Mouse (Mus musculus): ENCODE measurements around the gene Tns3. TPM values are rescaled to one million over a fixed set of nuclear protein-coding genes. Genes with fewer than 3 reads are reported as not detected.

The Tns3 gene
- total RNA-seq, 1 experiment from 2014 or later: 14.9 TPM

- ATAC-seq (replicated peaks in 1 of 2; ENCODE audit: insufficient read depth in 1 of 2, low FRiP score in 2 of 2, low TSS enrichment in 1 of 2, low read depth in 1 of 2, poor library complexity in 2 of 2, severe bottlenecking in 2 of 2): no peak
These were observed 22.2 kb upstream of the Tns3 start for GRCm38 (mm10) chr11:8686501-8686900.

DNA sequence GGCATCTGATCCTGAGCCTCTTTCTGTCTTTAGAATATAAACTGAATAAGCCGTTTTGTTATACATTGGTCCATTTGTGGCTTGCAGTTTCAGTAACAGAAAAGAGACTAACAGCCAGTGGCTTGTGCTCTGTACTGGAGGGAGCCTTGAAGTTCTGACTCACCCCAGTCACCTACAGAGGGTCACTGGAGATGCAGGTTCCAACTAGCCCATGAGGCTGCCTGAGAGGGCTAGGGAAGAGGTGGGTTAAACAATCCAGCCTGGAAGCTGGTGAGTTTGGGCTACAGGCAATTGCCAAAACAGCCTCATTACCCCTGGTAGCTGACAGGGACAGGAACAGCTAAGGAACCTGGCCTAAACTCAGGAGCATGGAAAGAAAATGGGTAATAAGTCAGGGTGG is 21.7 kb upstream of the Tns3 start:
- ATAC-seq (replicated peaks in 1 of 2; ENCODE audit: insufficient read depth in 1 of 2, low FRiP score in 2 of 2, low TSS enrichment in 1 of 2, low read depth in 1 of 2, poor library complexity in 2 of 2, severe bottlenecking in 2 of 2): no peak

DNA sequence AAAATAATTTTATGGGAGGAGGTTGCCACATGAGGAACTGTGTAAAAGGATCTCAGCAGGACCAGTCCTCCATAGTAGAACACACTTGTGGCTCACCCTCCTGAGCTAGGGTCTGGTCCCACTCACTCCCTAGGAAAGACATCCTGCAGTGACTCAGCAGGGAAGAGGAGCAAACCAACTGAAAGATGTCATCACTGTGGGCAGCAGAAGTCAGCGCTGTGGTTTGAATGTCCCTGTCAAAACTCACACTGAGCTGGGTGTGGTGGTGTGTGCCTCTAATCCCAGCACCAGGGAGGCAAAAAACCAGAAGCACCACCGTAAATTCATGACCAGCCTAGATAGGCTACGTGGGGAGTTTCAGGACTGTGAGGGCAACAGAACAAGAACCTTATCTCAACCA is 20.9 kb upstream of the Tns3 start:
- ATAC-seq (replicated peaks in 1 of 2; ENCODE audit: insufficient read depth in 1 of 2, low FRiP score in 2 of 2, low TSS enrichment in 1 of 2, low read depth in 1 of 2, poor library complexity in 2 of 2, severe bottlenecking in 2 of 2): peak; percentile 6 to 8; a peak in 1 of 4 replicates

- ATAC-seq (replicated peaks in 1 of 2; ENCODE audit: insufficient read depth in 1 of 2, low FRiP score in 2 of 2, low TSS enrichment in 1 of 2, low read depth in 1 of 2, poor library complexity in 2 of 2, severe bottlenecking in 2 of 2): peak in 1 of 2 experiments; percentile 23; a peak in 1 of 4 replicates
These were observed 19.9 kb upstream of the Tns3 start for GRCm38 (mm10) chr11:8684262-8684661.

- no peak for ATAC-seq (replicated peaks in 1 of 2; ENCODE audit: insufficient read depth in 1 of 2, low FRiP score in 2 of 2, low TSS enrichment in 1 of 2, low read depth in 1 of 2, poor library complexity in 2 of 2, severe bottlenecking in 2 of 2)
These were observed 17.0 kb upstream of the Tns3 start for GRCm38 (mm10) chr11:8681356-8681755.

DNA sequence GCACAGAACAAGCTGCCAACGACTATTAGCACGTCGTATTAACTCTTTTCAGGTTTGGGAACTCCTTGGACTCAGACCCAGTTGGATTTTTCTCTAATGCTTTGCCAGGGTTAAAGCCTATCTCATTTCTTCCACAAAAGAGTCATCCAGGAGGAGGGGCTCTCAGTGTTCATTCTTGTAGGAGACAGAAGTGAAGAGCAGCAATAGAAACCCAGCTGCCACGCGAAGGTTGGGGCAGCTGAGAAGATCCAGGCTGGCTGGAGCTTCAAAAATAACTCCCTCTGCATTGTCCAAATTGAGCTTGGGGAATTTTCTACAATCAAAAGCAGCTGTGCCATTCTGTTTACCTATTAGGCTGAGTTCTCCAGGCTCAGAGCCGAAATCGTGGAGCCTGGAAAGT is 16.3 kb upstream of the Tns3 start:
- no peak for ATAC-seq (replicated peaks in 1 of 2; ENCODE audit: insufficient read depth in 1 of 2, low FRiP score in 2 of 2, low TSS enrichment in 1 of 2, low read depth in 1 of 2, poor library complexity in 2 of 2, severe bottlenecking in 2 of 2)

GRCm38 (mm10) chr11:8679221-8679620 is 14.9 kb upstream of the Tns3 start:
- ATAC-seq (replicated peaks in 1 of 2; ENCODE audit: insufficient read depth in 1 of 2, low FRiP score in 2 of 2, low TSS enrichment in 1 of 2, low read depth in 1 of 2, poor library complexity in 2 of 2, severe bottlenecking in 2 of 2): peak; percentile 84 to 94

DNA sequence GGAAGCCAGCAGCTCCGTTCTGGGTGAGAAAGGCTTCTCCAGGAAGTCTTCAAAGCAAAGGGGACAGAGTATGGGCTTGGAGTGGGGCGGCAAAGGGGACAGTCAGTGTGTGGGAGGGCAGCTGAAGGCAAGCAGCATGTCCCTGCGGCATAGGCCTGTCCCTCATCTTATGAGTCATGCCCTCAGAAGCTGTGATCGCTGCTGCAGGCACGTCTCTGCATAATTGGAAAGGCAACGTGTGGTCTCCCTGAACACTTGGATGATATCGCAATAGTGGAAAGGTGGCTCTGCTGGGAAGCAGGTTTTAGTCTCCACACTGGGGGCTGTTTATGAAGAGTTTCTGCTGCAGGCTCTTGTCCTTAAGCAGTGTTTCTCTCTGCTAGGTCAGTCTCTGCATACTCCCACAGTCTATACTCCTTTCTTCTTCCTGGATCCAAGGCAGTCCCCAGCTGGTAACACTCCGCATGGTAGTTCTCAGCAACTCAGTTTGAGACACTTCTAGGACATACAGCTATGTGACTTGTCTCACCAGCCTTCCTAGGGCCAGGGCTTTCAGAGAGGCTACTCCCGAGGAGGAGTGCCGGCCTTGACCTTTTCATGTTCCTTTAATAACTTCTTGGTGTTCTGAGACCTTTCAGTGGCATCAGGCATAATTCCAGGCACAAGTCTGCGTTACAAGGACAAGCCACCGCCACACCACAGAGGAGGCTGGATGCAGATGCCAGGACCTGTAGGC is 14.1 kb upstream of the Tns3 start:
- 0 out of 4 replicates have a peak, but pooled peaks of 1 of the 2 experiments have one; percentile 11 for ATAC-seq (replicated peaks in 1 of 2; ENCODE audit: insufficient read depth in 1 of 2, low FRiP score in 2 of 2, low TSS enrichment in 1 of 2, low read depth in 1 of 2, poor library complexity in 2 of 2, severe bottlenecking in 2 of 2)

DNA sequence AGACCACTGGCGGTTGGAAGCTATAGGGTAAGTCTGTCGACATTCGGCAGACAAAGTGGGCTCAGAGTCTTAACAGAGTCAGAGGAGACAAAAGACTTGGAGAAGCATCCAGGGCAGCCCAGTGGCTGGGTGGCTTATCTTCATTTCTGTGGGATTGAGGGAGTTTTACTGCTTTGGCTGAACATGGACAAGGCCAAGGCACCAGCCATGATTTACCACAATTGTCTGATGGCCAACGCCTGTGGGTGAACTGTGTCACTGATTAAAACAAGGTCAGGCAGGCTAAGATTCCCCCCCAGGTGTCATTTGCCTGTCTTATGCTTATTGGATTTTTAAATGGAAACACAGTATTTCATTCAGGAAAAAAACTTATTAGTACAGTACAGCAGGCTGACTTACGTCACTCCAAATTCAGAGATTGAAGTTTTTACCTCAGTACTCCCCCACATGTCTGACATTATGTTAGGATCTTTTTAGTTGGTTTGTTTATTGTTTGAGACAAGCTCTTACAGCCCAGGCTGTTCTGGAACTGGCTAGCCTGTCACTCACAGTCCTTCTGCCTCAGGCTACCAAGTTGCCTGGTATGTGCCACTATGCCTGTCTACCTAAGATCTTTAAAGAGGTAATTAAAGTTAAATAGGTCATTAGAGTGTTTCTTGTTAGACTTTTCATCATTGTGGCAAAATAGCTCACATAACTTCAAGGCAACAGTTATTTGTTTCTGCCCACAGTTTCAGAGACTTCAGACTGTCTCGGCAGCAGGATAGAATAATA is 11.6 kb upstream of the Tns3 start:
- no peak for ATAC-seq (replicated peaks in 1 of 2; ENCODE audit: insufficient read depth in 1 of 2, low FRiP score in 2 of 2, low TSS enrichment in 1 of 2, low read depth in 1 of 2, poor library complexity in 2 of 2, severe bottlenecking in 2 of 2)

DNA sequence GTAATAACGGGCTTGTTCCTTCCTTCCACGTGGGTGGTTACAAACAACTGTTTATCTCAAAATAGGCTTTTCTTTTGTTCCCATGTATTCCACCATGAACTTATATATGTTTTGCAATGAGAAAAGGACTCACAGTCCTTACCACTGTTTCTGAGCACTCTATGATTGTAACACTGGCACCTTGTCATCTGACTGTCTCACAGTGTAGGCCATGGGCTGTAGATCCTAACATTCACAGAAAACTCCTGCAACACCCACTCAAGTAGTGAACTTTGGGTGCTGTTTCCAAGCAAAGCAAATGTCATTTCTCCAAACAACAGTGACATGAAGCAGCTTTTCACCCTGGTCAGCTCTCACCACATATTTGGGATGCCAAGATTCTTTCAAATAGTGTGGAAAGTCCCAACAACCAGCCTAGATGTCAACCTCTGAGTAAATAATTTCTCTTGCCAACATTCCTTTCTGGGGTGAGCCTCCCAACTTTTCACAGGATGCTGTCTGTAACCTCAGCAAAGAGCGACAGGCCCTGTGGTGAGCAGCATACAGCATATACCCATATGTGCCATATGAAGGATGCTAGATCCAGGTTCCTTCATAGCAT is 10.3 kb upstream of the Tns3 start:
- ATAC-seq (replicated peaks in 1 of 2; ENCODE audit: insufficient read depth in 1 of 2, low FRiP score in 2 of 2, low TSS enrichment in 1 of 2, low read depth in 1 of 2, poor library complexity in 2 of 2, severe bottlenecking in 2 of 2): no peak

- no peak for ATAC-seq (replicated peaks in 1 of 2; ENCODE audit: insufficient read depth in 1 of 2, low FRiP score in 2 of 2, low TSS enrichment in 1 of 2, low read depth in 1 of 2, poor library complexity in 2 of 2, severe bottlenecking in 2 of 2)
These were observed 7.4 kb upstream of the Tns3 start for GRCm38 (mm10) chr11:8671698-8672097.

DNA sequence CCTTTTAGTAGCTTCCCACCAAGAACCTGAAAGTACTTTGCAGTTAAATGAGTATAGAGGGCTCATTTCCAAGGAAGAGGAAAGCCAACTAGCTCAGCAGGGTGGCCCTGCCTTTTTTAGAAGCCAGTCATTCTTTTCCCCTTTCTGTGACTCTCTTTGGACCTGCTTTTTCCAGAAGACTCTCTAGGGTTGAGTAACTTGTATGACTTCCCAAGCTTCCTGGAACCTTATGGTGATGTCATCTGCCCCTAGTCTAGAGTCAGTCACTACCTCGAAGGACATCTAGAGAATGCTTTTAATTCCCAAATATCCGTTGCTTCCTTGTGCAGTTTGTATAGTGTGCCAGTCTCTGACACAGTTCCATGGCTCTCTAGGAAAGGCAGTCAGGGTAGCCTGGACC is 4.8 kb upstream of the Tns3 start:
- ATAC-seq (replicated peaks in 1 of 2; ENCODE audit: insufficient read depth in 1 of 2, low FRiP score in 2 of 2, low TSS enrichment in 1 of 2, low read depth in 1 of 2, poor library complexity in 2 of 2, severe bottlenecking in 2 of 2): no peak

- no peak for ATAC-seq (replicated peaks in 1 of 2; ENCODE audit: insufficient read depth in 1 of 2, low FRiP score in 2 of 2, low TSS enrichment in 1 of 2, low read depth in 1 of 2, poor library complexity in 2 of 2, severe bottlenecking in 2 of 2)
These were observed 462 bp upstream of the Tns3 start for GRCm38 (mm10) chr11:8664797-8665196.

- ATAC-seq (replicated peaks in 1 of 2; ENCODE audit: insufficient read depth in 1 of 2, low FRiP score in 2 of 2, low TSS enrichment in 1 of 2, low read depth in 1 of 2, poor library complexity in 2 of 2, severe bottlenecking in 2 of 2): peak; percentile 41 to 47
These were observed 617 bp downstream of the Tns3 start for GRCm38 (mm10) chr11:8663444-8664392.

- ATAC-seq (replicated peaks in 1 of 2; ENCODE audit: insufficient read depth in 1 of 2, low FRiP score in 2 of 2, low TSS enrichment in 1 of 2, low read depth in 1 of 2, poor library complexity in 2 of 2, severe bottlenecking in 2 of 2): no peak
These were observed 1.5 kb downstream of the Tns3 start for GRCm38 (mm10) chr11:8662706-8663429.

DNA sequence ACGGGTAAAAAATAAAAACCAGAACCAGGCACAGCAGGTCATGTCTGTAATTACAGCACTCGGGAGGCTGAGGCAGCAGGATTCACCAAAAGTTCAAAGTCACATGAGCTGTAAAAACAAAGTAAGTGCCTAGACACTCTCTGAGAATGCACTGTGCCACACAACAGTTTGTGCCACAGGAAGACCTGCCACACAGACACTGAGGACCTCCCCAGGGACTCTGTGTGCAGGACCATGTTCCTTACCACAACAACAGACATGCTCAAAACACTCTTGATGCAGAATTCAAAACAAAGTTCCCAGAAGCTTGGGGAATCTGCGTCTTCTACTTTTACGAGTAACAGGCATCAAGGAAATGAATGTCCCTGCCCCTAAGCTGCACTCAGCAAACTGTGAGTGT is 3.4 kb downstream of the Tns3 start:
- no peak for ATAC-seq (replicated peaks in 1 of 2; ENCODE audit: insufficient read depth in 1 of 2, low FRiP score in 2 of 2, low TSS enrichment in 1 of 2, low read depth in 1 of 2, poor library complexity in 2 of 2, severe bottlenecking in 2 of 2)

DNA sequence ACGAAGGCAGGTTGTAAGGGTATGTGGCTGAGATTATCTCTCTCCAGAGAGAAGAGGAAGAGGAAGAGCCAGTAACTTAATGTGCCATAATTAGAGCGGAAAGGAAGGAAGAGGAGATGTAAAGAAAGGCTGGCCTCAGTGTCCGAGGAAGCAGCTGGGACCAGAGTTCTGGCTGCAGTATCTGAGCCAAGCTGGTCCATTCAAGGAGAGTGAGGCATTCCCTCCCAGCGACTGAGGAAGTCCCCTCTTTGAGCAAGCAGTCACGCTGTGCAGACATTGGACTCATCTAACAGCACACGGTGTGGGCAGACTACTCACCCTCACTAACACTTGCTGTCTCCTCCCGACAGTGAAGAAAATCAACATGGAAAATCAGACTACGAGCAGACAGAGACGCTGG is 4.5 kb downstream of the Tns3 start:
- peak; percentile 4 to 6; a peak in 2 of 4 replicates for ATAC-seq (replicated peaks in 1 of 2; ENCODE audit: insufficient read depth in 1 of 2, low FRiP score in 2 of 2, low TSS enrichment in 1 of 2, low read depth in 1 of 2, poor library complexity in 2 of 2, severe bottlenecking in 2 of 2)
